Mouse (Mus musculus): Measurements from ENCODE around the gene Tnfrsf1b.
A peak's percentile ranks its signal among the peaks of the same experiment; 100 is the strongest.

The Tnfrsf1b gene

GRCm38 (mm10) chr4:145257751-145258434 lies 11.2 kb upstream of the Tnfrsf1b start:
- DNase-seq (ENCODE audit: low spot score), result no peak

- DNase-seq (ENCODE audit: low spot score), result no peak
These were observed 9.5 kb upstream of the Tnfrsf1b start for GRCm38 (mm10) chr4:145256144-145256543.

GRCm38 (mm10) chr4:145254418-145254817 lies 7.7 kb upstream of the Tnfrsf1b start:
- no peak for DNase-seq (ENCODE audit: low spot score)

GRCm38 (mm10) chr4:145252611-145253010 lies 5.9 kb upstream of the Tnfrsf1b start:
- no peak for DNase-seq (ENCODE audit: low spot score)

- DNase-seq (ENCODE audit: low spot score), result no peak
These were observed 4.9 kb upstream of the Tnfrsf1b start for GRCm38 (mm10) chr4:145251546-145251945.

GRCm38 (mm10) chr4:145250002-145250401 lies 3.3 kb upstream of the Tnfrsf1b start:
- DNase-seq (ENCODE audit: low spot score), result no peak

- DNase-seq (ENCODE audit: low spot score), result no peak
These were observed 886 bp upstream of the Tnfrsf1b start for GRCm38 (mm10) chr4:145247556-145247955.

- no peak for DNase-seq (ENCODE audit: low spot score)
These were observed 1.1 kb downstream of the Tnfrsf1b start for GRCm38 (mm10) chr4:145245581-145245980.

GRCm38 (mm10) chr4:145244676-145245075 lies 2.0 kb downstream of the Tnfrsf1b start:
- no peak for DNase-seq (ENCODE audit: low spot score)

- no peak for DNase-seq (ENCODE audit: low spot score)
These were observed 3.8 kb downstream of the Tnfrsf1b start for GRCm38 (mm10) chr4:145242719-145243350.

GRCm38 (mm10) chr4:145240723-145241231 lies 5.9 kb downstream of the Tnfrsf1b start:
- no peak for DNase-seq (ENCODE audit: low spot score)

- DNase-seq (ENCODE audit: low spot score), result peak; percentile 68
These were observed 7.4 kb downstream of the Tnfrsf1b start for GRCm38 (mm10) chr4:145239049-145239830.

- no peak for DNase-seq (ENCODE audit: low spot score)
These were observed 10.6 kb downstream of the Tnfrsf1b start for GRCm38 (mm10) chr4:145236027-145236426.

GRCm38 (mm10) chr4:145233487-145234228 lies 13.0 kb downstream of the Tnfrsf1b start:
- no peak for DNase-seq (ENCODE audit: low spot score)

- DNase-seq (ENCODE audit: low spot score), result no peak
These were observed 14.9 kb downstream of the Tnfrsf1b start for GRCm38 (mm10) chr4:145231732-145232131.

- no peak for DNase-seq (ENCODE audit: low spot score)
These were observed 16.0 kb downstream of the Tnfrsf1b start for GRCm38 (mm10) chr4:145230647-145231046.

- no peak for DNase-seq (ENCODE audit: low spot score)
These were observed 17.0 kb downstream of the Tnfrsf1b start for GRCm38 (mm10) chr4:145229524-145230163.

- no peak for DNase-seq (ENCODE audit: low spot score)
These were observed 17.6 kb downstream of the Tnfrsf1b start for GRCm38 (mm10) chr4:145229051-145229450.

- DNase-seq (ENCODE audit: low spot score), result no peak
These were observed 22.1 kb downstream of the Tnfrsf1b start for GRCm38 (mm10) chr4:145224613-145225012.

GRCm38 (mm10) chr4:145222064-145222463 lies 24.6 kb downstream of the Tnfrsf1b start:
- DNase-seq (ENCODE audit: low spot score), result no peak

- DNase-seq (ENCODE audit: low spot score), result no peak
These were observed 25.3 kb downstream of the Tnfrsf1b start for GRCm38 (mm10) chr4:145221379-145221778.
